Mouse (Mus musculus) kidney, postnatal 4 days (tissue): ENCODE data around the gene Ifitm2.

Experiments used
- DNase-seq, 2 experiments: peaks; one replicate each; pipeline ENCODE4 v3.0.0; 2021; ENCODE audit warnings: mixed read lengths in 2 of 2

Gene Ifitm2

GRCm38 (mm10) chr7:140942341-140942740 is 13.4 kb downstream of the Ifitm2 start:
- no peak for DNase-seq

GRCm38 (mm10) chr7:140941222-140942051 is 14.3 kb downstream of the Ifitm2 start, which contains the start of gene Pgghg:
TSS of gene Pgghg (plus strand) at chr7:140941391.
- DNase-seq = peak; percentile 89 to 93

- DNase-seq = peak; percentile 53 to 67
Measured at GRCm38 (mm10) chr7:140939669-140940171, 16.1 kb downstream of the Ifitm2 start.

GRCm38 (mm10) chr7:140938896-140939295 is 16.9 kb downstream of the Ifitm2 start:
- no peak for DNase-seq

GRCm38 (mm10) chr7:140938436-140938835 is 17.4 kb downstream of the Ifitm2 start:
- DNase-seq = peak in 1 of 2 experiments; percentile 40

GRCm38 (mm10) chr7:140927181-140927580 is 28.6 kb downstream of the Ifitm2 start:
- no peak for DNase-seq

GRCm38 (mm10) chr7:140923070-140923775 is 32.6 kb downstream of the Ifitm2 start:
- no peak for DNase-seq

- DNase-seq = peak; percentile 76 to 86
Measured at GRCm38 (mm10) chr7:140922398-140923069, 33.3 kb downstream of the Ifitm2 start.

GRCm38 (mm10) chr7:140921225-140921975 is 34.4 kb downstream of the Ifitm2 start:
- peak in 1 of 2 experiments; percentile 33 for DNase-seq

- no peak for DNase-seq
Measured at GRCm38 (mm10) chr7:140920418-140921029, 35.3 kb downstream of the Ifitm2 start, which contains the start of gene Nlrp6. TSS of gene Nlrp6 (plus strand) at chr7:140920902.

GRCm38 (mm10) chr7:140919911-140920310 is 35.9 kb downstream of the Ifitm2 start:
- no peak for DNase-seq

GRCm38 (mm10) chr7:140914031-140914690 is 41.6 kb downstream of the Ifitm2 start:
- DNase-seq = no peak

- DNase-seq = peak in 1 of 2 experiments; percentile 28
Measured at GRCm38 (mm10) chr7:140912846-140913482, 42.8 kb downstream of the Ifitm2 start.

- no peak for DNase-seq
Measured at GRCm38 (mm10) chr7:140912293-140912692, 43.5 kb downstream of the Ifitm2 start.

- peak; percentile 88 to 91 for DNase-seq
Measured at GRCm38 (mm10) chr7:140908634-140909107, 47.1 kb downstream of the Ifitm2 start.

GRCm38 (mm10) chr7:140908181-140908580 is 47.6 kb downstream of the Ifitm2 start:
- no peak for DNase-seq

- no peak for DNase-seq
Measured at GRCm38 (mm10) chr7:140907697-140908096, 48.1 kb downstream of the Ifitm2 start.

GRCm38 (mm10) chr7:140907131-140907530 is 48.7 kb downstream of the Ifitm2 start:
- no peak for DNase-seq

GRCm38 (mm10) chr7:140905642-140906081 is 50.1 kb downstream of the Ifitm2 start:
- no peak for DNase-seq
